Comparison of ENCODE assay signal across 15 mouse cellular contexts in the genomic region with DNA sequence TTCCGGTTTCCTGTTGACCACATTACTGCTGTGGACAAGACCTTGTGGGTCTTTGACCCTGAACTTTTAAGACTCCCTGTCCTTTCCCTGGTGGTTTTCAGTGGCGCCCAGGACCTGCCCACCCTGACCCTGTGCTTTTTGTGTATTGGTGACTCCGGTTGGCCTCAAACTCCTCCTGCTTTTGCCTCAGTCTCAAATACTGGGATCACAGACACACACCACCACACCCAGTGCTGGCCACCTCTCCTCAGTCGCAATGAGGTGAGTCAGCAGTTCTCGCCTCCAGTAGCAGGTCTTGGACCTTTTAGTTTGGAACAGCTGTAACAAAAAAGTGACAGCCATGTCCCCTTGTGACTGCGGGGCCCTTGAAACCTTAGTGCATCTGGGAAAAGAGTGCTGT. TPM values are rescaled to one million over a fixed set of nuclear protein-coding genes. Genes with fewer than 3 reads are reported as not detected.
DNase-seq lines count a peak whose midpoint lies in the region; ATAC-seq and TF ChIP-seq lines count a peak whose summit lies in the region.
"Had no signal": no experiment of that assay in that cellular context is flagged by ENCODE, and none has a peak within 500 bp of the region (broad histone marks: within the 10 kb centered on the region; RNA-seq: fewer than 3 reads in every experiment).

No protein-coding gene starts in this region.

- H3K4me1 ChIP-seq in heart, embryonic 12.5 days (replicated peaks), result peaks cover 26% of the 10 kb centered on the region
- peaks cover 0 to 17% of the 10 kb centered on the region in 2 experiments; a peak in 2 of 4 replicates for H3K4me1 ChIP-seq in ES-E14 (ENCODE audit: control insufficient read depth in 2 of 2, insufficient read depth in 2 of 2, low read length in 2 of 2, poor library complexity in 1 of 2)
- peaks cover 51% of the 10 kb centered on the region for H3K4me1 ChIP-seq in liver, postnatal 0 days (ENCODE audit: insufficient read depth)
- peaks cover 25% of the 10 kb centered on the region for H3K4me1 ChIP-seq in kidney, embryonic 16.5 days (ENCODE audit: insufficient read depth, low read length)

- 79% methylated on average over 6 of the region's 6 CpGs for WGBS in heart, embryonic 12.5 days
- 69% methylated on average over 6 of the region's 6 CpGs for WGBS in liver, postnatal 0 days (ENCODE audit: insufficient replicate concordance)
- WGBS in kidney, embryonic 16.5 days, result 79% methylated on average over 6 of the region's 6 CpGs

- TF ChIP-seq CTCF in liver, postnatal 0 days (IDR thresholded peaks at IDR 0.05; ENCODE audit: low read depth), result no peak

- H3K9me3 ChIP-seq in heart, embryonic 12.5 days (replicated peaks), result no peaks in the 10 kb centered on the region
- H3K9me3 ChIP-seq in ES-E14 (ENCODE audit: control insufficient read depth, insufficient read depth, low read depth, low read length), result no peaks in the 10 kb centered on the region
- no peaks in the 10 kb centered on the region for H3K9me3 ChIP-seq in liver, postnatal 0 days (ENCODE audit: low read length)
- H3K9me3 ChIP-seq in kidney, embryonic 16.5 days (ENCODE audit: low read length), result no peaks in the 10 kb centered on the region
- H3K9me3 ChIP-seq: hindbrain, embryonic 15.5 days; kidney, embryonic 15.5 days; midbrain, embryonic 13.5 days had no signal

- ATAC-seq in heart, embryonic 12.5 days (ENCODE audit: insufficient number of reproducible peaks, low FRiP score), result peak; percentile 46; the same call in 1 of the 2 replicates
- ATAC-seq in liver, postnatal 0 days, result no peak
- ATAC-seq in kidney, embryonic 16.5 days (ENCODE audit: low FRiP score, low TSS enrichment), result no peak
- ATAC-seq: midbrain, embryonic 13.5 days had no signal

- H3K36me3 ChIP-seq in heart, embryonic 12.5 days, result no peaks in the 10 kb centered on the region
- H3K36me3 ChIP-seq in ES-E14 (ENCODE audit: control insufficient read depth, insufficient read depth, low read length, poor library complexity, severe bottlenecking), result no peaks in the 10 kb centered on the region
- no peaks in the 10 kb centered on the region for H3K36me3 ChIP-seq in liver, postnatal 0 days (replicated peaks; ENCODE audit: insufficient read depth, low read length)
- H3K36me3 ChIP-seq in kidney, embryonic 16.5 days (ENCODE audit: insufficient read depth, low read length), result no peaks in the 10 kb centered on the region
- H3K36me3 ChIP-seq: hindbrain, embryonic 15.5 days; kidney, embryonic 15.5 days; midbrain, embryonic 13.5 days had no signal

- no peak for TF ChIP-seq EP300 in liver, postnatal 0 days (IDR thresholded peaks at IDR 0.05; ENCODE audit: low read depth)

- H3K4me3 ChIP-seq in heart, embryonic 12.5 days, result no peak overlapping the region
- H3K4me3 ChIP-seq in ES-E14 (ENCODE audit: insufficient read depth in 1 of 2, low read depth in 1 of 2, low read length in 2 of 2, poor library complexity in 1 of 2, severe bottlenecking in 1 of 2), result no peak overlapping the region
- H3K4me3 ChIP-seq in liver, postnatal 0 days (ENCODE audit: low read depth, low read length), result no peak overlapping the region
- H3K4me3 ChIP-seq in kidney, embryonic 16.5 days (ENCODE audit: low read length), result no peak overlapping the region
- H3K4me3 ChIP-seq: heart, adult 2 months; hindbrain, embryonic 15.5 days; kidney, embryonic 15.5 days; midbrain, embryonic 13.5 days had no signal

- no peak overlapping the region for H3K9ac ChIP-seq in heart, embryonic 12.5 days
- H3K9ac ChIP-seq in ES-E14 (ENCODE audit: insufficient read depth, low read depth, low read length, poor library complexity, severe bottlenecking), result no peak overlapping the region
- 0 out of 2 replicates have a peak overlapping the region, but pooled peaks have one; percentile 21 for H3K9ac ChIP-seq in liver, postnatal 0 days (replicated peaks)
- no peak overlapping the region for H3K9ac ChIP-seq in kidney, embryonic 16.5 days (replicated peaks; ENCODE audit: low read length)
- H3K9ac ChIP-seq: hindbrain, embryonic 15.5 days; kidney, embryonic 15.5 days; midbrain, embryonic 13.5 days had no signal

- DNase-seq in heart, postnatal 4 days, result no peak
- no peak for DNase-seq in ES-E14 (ENCODE audit: low read depth, low spot score)
- DNase-seq in c-Kit-positive CD71-positive TER-119-positive erythroid progenitor cells, embryonic 14.5 days (ENCODE audit: low spot score), result peak; percentile 69
- DNase-seq in liver, postnatal 0 days, result peak; percentile 59
- no peak for DNase-seq in yolk sac, embryonic 10.5 days (ENCODE audit: low spot score)
- DNase-seq: cerebellum, postnatal 10 days; heart, adult 2 months; layer of hippocampus, postnatal 36 days; lung, postnatal 14 days; right cerebral cortex, adult 18-20 months had no signal

- in situ Hi-C loops in ES-E14 (cut with MboI; ENCODE audit: low sequenced_read_pairs in 2 of 2, unreplicated experiment in 2 of 2), result no loop called here

- no peak overlapping the region for H3K4me2 ChIP-seq in heart, embryonic 12.5 days
- H3K4me2 ChIP-seq in liver, postnatal 0 days (ENCODE audit: low read depth, low read length), result peak overlapping the region; percentile 48
- H3K4me2 ChIP-seq in kidney, embryonic 16.5 days (replicated peaks; ENCODE audit: low read depth, low read length), result no peak overlapping the region
- H3K4me2 ChIP-seq: kidney, embryonic 15.5 days; midbrain, embryonic 13.5 days had no signal

- no peaks in the 10 kb centered on the region for H3K27me3 ChIP-seq in heart, embryonic 12.5 days (replicated peaks)
- no peaks in the 10 kb centered on the region for H3K27me3 ChIP-seq in liver, postnatal 0 days (ENCODE audit: insufficient read depth, low read length)
- no peaks in the 10 kb centered on the region for H3K27me3 ChIP-seq in kidney, embryonic 16.5 days (ENCODE audit: insufficient read depth, low read length)
- H3K27me3 ChIP-seq: hindbrain, embryonic 15.5 days; midbrain, embryonic 13.5 days had no signal

- peak overlapping the region; percentile 5; the same call in 1 of the 2 replicates for H3K27ac ChIP-seq in heart, embryonic 12.5 days (ENCODE audit: poor library complexity, severe bottlenecking)
- no peak overlapping the region; the same call in 1 of the 2 replicates for H3K27ac ChIP-seq in ES-E14 (ENCODE audit: insufficient read depth, low read depth, low read length, poor library complexity, severe bottlenecking)
- peak overlapping the region; percentile 89 for H3K27ac ChIP-seq in liver, postnatal 0 days (ENCODE audit: low read depth)
- H3K27ac ChIP-seq in kidney, embryonic 16.5 days (ENCODE audit: low read length), result no peak overlapping the region
- H3K27ac ChIP-seq: midbrain, embryonic 13.5 days had no signal

TF ChIP-seq in ES-E14, 5 proteins besides CTCF, POLR2A, EP300 and RAD21:
- TF ChIP-seq MAFK (IDR thresholded peaks at IDR 0.05; ENCODE audit: insufficient read depth, low read depth, low read length), result peak; percentile 79
- TF ChIP-seq ZC3H11A (IDR thresholded peaks at IDR 0.05; ENCODE audit: borderline replicate concordance, low read depth, low read length), result no peak

RNA-seq across cellular contexts. Expression of a gene that starts 2.7 kb away (rescaled TPM):
- 5.0 and 5.8 TPM in 2 replicates for polyA plus RNA-seq in heart, embryonic 12.5 days (2016; fragmentation: Nextera tagmentation; extraction: Ambion mirVana)
- 1 to 10 TPM; 3.7 to 3.8 TPM for total RNA-seq in heart, postnatal 4 days (2021)
- 4.9 TPM in 2 replicates for total RNA-seq in ES-E14 (2012; rRNA removed)
- polyA plus RNA-seq in liver, postnatal 0 days (2015; fragmentation: Nextera tagmentation; extraction: Ambion mirVana), result 11.7 and 12.0 TPM in 2 replicates
- polyA plus RNA-seq in kidney, embryonic 16.5 days (2015; fragmentation: Nextera tagmentation; extraction: Ambion mirVana), result 7.4 and 8.6 TPM in 2 replicates

RNA-seq across cellular contexts. Expression of a gene that starts 56.8 kb away (rescaled TPM):
- 4.8 and 5.5 TPM in 2 replicates for polyA plus RNA-seq in heart, embryonic 12.5 days (2016; fragmentation: Nextera tagmentation; extraction: Ambion mirVana)
- total RNA-seq in heart, postnatal 4 days (2021), result under 1 TPM; 0.43 to 0.52 TPM
- 6.0 and 6.1 TPM in 2 replicates for total RNA-seq in ES-E14 (2012; rRNA removed)
- polyA plus RNA-seq in liver, postnatal 0 days (2015; fragmentation: Nextera tagmentation; extraction: Ambion mirVana), result not detected in 2 replicates
- 3.2 and 3.3 TPM in 2 replicates for polyA plus RNA-seq in kidney, embryonic 16.5 days (2015; fragmentation: Nextera tagmentation; extraction: Ambion mirVana)

Comparison
In these comparisons a context has a peak if more than half of its experiments do, and no peak if none do; other contexts are left out.
1. H3K27ac ChIP-seq: peak in heart, embryonic 12.5 days (single experiment) and liver, postnatal 0 days (single experiment); none in ES-E14 (single experiment) and kidney, embryonic 16.5 days (single experiment).
2. DNase-seq: peak in c-Kit-positive CD71-positive TER-119-positive erythroid progenitor cells, embryonic 14.5 days (single experiment) and liver, postnatal 0 days (single experiment); none in heart, postnatal 4 days (single experiment), ES-E14 (single experiment) and yolk sac, embryonic 10.5 days (single experiment).